Mouse (Mus musculus) frontal cortex, postnatal 25 days (tissue): ENCODE measurements around the gene Tamm41.

Source experiments
- DNase-seq, 2 experiments: peaks; one replicate each; pipeline ENCODE4 v3.0.0; 2022; ENCODE audit warnings: low spot score in 2 of 2

Gene Tamm41

GRCm38 (mm10) chr6:114974331-114974730 is 63.3 kb downstream of the Tamm41 start:
- DNase-seq = no peak

DNA sequence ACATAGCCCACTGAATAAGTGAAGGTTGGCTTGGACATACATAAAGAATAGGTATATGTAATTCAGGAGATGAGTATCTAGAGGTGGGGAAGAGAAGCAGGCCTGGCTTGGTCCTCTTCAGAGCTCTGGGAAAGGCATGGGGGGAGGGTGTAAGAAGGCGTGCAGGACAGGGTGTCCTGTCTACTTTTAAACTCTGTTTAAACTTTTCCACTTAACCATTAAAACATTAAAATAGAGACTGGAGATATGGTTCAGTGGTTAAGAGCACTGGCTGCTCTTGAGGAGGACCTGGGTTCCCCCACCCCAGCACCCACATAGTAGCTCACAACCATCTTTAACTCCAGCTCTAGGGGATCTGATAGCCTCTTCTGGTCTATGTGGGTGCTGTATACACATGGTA is 64.7 kb downstream of the Tamm41 start:
- DNase-seq = no peak

GRCm38 (mm10) chr6:114970895-114971294 is 66.8 kb downstream of the Tamm41 start:
- DNase-seq = no peak

- DNase-seq = no peak
Measured at GRCm38 (mm10) chr6:114970386-114970785, 67.3 kb downstream of the Tamm41 start.

GRCm38 (mm10) chr6:114969213-114970120 is 68.2 kb downstream of the Tamm41 start, which contains the start of gene Vgll4:
Vgll4 (minus strand) TSS chr6:114969994.
- DNase-seq = peak; percentile 36 to 43

GRCm38 (mm10) chr6:114968361-114969212 is 69.1 kb downstream of the Tamm41 start:
- DNase-seq = peak; percentile 70 to 76

- no peak for DNase-seq
Measured at GRCm38 (mm10) chr6:114967623-114968022, 70.1 kb downstream of the Tamm41 start.

GRCm38 (mm10) chr6:114966396-114967154 is 71.1 kb downstream of the Tamm41 start:
- DNase-seq = no peak

DNA sequence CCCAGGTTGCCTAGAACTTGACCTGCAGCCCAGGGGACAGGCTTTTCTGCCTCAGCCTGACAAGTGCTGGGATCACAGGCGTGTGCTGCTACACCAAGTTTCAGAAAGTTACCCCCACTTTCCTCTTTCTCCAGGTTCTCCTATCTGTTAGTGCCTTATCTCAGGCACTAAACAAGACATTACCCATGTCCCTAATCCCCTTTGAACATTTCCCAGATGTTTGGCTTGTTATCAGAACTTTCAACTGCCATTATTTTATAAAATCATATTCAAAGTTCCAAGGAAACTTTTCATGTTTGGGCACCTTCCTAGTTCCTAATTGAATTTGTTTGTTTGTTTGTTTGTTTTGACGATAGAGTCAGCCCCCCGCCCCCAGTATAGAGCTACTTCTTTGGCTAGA is 71.9 kb downstream of the Tamm41 start:
- no peak for DNase-seq

GRCm38 (mm10) chr6:114965396-114965795 is 72.3 kb downstream of the Tamm41 start:
- no peak for DNase-seq

GRCm38 (mm10) chr6:114964235-114964634 is 73.4 kb downstream of the Tamm41 start:
- DNase-seq = no peak

- no peak for DNase-seq
Measured at GRCm38 (mm10) chr6:114963636-114964035, 74.0 kb downstream of the Tamm41 start.

DNA sequence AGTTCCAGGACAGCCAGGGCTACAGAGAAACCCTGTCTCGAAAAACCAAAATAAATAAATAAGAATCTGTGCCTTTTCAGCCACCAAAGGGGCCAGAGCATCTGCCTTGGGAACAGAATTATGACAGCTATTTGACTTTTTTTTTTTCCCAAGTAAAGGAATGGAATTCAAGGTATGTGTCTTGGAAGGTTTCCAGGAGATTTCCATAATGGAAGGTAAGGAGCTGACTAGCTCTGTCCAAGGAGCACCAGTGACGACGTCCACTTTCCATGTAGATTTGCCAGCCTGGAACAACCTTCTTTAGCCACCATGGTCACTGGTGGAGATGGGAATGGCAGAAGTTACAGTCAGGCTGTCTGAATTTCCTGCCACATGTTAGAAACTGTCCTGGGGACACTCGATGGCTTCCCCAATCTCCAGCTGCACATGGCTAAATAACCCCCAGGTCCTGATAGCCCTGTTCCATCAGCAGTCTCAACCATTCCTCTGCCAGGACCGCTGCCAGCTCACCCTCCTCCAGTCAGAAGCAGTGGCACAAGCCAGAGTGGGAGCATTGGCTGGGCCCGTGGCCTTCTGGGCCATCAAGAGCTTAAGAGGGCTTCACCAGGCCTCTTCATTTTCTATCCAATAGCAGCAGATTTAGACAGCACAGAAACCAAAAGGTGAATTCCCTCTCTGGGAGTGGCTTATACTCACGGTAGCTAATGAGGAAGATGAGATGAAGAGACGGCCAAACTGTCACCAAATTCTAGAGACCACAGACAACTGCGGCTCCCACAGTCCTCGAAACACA is 76.2 kb downstream of the Tamm41 start:
- no peak for DNase-seq

GRCm38 (mm10) chr6:114959012-114959398 is 78.7 kb downstream of the Tamm41 start:
- no peak for DNase-seq

- DNase-seq = no peak
Measured at GRCm38 (mm10) chr6:114958249-114959011, 79.2 kb downstream of the Tamm41 start.

GRCm38 (mm10) chr6:114957756-114958155 is 79.9 kb downstream of the Tamm41 start:
- DNase-seq = no peak

GRCm38 (mm10) chr6:114954496-114954895 is 83.2 kb downstream of the Tamm41 start:
- DNase-seq = no peak
